Mouse (Mus musculus) spleen, postnatal 4 days (tissue): ENCODE measurements around the gene Traf6.
"Not testable (repeated sequence)": the region's sequence is repeated elsewhere in the genome, so short reads cannot be mapped to it uniquely, and the experiment has no call there.

ENCODE experiments used
- DNase-seq, 2 experiments: peaks; one replicate each; pipeline ENCODE4 v3.0.0; 2022; ENCODE audit warnings: low spot score in 2 of 2

Traf6 gene

DNA sequence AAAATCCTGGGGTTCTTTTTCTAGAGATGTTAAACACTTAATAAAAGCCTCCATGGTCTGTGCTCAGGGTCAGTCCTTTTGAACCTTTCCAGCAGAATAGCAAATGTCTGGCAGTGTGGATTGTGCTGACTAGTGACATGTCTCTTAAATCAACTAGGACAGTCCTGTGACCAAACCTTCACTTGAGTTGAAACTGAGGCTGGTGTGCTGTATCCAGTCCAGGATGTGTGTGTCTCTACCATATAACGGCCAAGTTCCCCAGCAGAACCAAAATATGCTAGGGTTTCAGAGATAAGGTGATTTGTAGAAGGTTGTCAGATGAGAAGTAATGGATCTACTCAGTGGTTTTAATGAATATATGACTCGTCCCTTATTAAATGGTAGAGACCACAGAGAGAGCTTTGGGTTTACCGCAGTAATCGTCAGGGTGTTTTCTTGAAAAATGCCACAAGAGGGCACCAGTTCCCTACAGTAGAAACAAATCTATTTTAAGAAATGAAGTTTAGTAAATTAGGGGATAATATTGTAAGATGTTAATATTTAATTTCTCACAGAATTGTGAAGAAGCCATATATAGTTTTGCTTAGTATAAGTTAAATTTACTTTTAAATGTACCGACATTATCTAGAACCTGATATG, 15.5 kb downstream of the Traf6 start:
- DNase-seq, result no peak

DNA sequence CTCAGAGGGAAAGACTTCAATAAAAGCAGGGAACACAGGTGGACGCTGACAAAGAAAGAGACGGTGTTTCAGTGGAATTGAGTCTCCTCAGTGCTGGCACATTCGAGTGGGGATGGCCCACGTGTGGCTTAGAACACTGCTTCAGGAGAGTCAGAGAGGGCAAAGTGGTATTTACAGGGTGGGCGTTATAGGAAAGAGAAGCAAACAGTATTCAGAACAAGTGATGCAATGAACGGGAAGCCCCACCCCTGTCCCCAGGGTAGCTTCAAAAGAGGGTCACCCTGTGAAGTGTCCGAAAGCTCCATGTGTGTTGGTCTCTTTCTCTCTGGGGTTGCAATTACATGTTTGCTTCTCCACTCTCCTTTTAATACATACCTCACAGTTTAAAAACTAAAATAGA, 17.4 kb downstream of the Traf6 start:
- no peak for DNase-seq

DNA sequence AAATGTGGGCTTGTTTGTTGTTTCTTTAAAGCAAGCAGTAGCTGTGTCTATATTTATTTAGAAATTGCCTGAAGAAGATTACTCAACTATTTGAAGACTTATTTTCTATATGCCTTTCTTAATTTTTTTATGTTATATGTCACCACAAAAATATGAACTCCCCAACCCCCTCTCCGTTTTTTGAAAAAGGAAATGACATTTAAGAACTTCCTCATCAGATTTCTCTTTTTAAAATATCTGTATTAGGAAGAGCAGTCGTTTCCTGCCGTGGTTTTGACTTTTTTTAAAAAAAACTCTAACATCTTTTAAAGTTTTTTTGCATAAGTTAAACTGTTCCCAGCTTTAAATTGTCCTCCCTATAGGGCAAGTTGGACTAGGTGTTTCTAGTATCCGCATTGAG, 21.1 kb downstream of the Traf6 start:
- DNase-seq, result no peak

DNA sequence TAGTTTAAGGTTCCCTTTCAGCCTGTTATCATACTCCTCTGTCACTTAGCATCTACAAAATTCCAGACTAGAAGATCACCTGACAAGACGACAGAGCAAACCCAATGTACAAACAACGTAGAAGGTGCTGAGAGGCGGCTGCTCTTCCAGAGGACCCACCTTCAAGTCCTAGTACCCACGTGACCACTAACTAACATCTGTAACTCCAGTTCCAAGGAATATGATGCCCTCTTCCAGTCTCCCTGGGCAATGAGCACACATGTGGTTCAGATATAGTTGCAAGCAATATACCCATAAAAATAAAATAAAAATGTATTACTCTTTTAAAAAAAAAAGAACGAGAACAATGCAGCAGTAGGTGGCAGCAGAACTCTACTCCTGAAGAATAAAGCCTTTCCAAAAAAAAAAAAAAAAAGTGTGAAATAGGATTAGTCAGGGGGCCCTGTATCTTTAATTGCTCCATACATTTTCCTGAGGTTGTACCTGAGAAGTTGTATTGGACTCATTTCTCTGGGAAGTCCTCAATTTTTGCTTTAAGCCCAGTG, 27.8 kb downstream of the Traf6 start:
- DNase-seq, result no peak

DNA sequence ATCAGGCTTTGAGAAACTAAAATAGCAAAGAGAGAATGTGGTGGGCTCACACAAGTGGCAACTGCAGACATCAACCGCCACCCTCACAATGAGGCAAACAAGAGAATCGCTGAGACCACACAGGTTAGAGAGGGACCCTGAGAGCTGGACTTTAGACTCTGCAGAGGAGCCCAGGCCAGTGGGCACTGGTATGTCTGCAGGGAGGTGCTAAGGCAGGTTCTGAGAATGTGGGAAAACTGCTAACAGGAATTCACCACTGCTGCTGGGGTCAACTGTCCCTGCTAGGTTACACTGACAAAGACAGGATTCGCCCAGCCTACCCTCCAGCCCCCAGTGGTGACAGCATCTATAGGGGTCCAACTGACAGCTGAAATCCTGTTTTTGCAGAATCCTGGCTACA, 33.4 kb downstream of the Traf6 start:
- no peak for DNase-seq

DNA sequence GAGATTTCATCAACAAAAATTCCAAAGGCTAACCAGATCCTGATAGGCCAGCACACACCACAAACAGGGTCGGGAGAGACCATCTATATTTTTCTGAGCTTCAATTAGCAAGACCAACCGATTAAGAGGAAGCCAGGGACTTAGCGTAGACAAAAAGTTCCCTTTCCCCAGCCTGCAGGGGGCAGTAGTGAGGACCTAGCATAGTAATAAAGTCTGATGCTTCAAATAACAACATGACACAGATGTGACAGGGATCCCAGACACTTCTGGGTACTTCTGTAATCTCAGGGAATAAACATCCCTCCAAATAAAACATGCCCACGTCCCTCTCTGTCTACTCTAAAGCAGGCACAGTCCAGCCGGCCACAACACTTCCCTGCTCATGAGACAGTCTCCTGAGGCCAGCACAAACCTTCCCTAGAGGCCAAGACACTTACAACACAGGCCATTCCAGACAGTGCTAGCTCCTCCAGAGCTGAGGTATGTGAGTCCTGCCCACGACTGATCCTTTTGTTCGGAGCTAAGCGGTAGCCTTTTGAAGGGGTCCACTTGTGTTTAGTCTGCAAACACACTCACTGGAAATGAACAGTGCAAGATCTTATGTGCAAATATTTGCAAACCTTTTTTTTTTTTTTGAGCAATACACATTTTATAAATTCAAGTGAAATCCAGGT, 37.6 kb downstream of the Traf6 start:
- peak; percentile 49 to 83 for DNase-seq

DNA sequence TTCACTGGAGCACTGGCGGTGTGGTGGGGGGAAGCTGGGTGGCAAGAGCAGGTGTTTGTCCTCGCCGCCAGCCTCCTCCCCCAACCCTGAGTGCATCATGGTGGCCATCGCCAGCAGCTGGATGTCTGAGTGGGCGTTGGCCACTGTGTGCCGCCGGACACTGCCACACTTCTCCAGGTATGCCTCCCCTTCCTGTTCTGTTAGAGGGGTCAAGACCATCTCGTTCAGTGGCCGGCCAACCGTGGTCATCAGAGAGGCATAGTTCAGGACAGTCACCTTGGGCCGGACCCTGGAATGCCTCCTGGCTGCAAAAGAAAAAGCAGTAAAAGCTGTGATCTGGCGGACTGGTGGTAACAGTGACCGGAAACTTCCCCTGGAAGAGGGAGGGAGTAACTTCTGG, 38.9 kb downstream of the Traf6 start:
- DNase-seq, result no peak

DNA sequence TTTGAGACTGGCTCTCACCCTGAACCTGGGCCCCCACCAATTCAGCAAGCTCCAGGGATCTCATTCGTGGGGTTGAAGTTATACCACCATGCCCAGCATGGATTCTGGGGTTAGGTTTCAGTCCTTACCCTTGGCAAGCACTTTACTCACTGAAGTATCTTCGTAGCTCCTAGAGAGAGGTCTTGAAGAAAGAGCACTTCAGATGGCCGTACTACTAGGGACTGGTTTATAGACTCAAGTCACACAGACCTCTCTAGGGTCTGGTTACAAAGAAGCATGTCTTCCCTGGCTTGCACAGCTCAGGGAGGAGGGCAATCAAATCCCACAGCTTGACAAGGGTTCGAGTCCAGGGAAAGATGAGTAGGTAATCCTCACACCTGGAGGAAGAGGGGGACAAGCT, 43.6 kb downstream of the Traf6 start:
- DNase-seq, result no peak

DNA sequence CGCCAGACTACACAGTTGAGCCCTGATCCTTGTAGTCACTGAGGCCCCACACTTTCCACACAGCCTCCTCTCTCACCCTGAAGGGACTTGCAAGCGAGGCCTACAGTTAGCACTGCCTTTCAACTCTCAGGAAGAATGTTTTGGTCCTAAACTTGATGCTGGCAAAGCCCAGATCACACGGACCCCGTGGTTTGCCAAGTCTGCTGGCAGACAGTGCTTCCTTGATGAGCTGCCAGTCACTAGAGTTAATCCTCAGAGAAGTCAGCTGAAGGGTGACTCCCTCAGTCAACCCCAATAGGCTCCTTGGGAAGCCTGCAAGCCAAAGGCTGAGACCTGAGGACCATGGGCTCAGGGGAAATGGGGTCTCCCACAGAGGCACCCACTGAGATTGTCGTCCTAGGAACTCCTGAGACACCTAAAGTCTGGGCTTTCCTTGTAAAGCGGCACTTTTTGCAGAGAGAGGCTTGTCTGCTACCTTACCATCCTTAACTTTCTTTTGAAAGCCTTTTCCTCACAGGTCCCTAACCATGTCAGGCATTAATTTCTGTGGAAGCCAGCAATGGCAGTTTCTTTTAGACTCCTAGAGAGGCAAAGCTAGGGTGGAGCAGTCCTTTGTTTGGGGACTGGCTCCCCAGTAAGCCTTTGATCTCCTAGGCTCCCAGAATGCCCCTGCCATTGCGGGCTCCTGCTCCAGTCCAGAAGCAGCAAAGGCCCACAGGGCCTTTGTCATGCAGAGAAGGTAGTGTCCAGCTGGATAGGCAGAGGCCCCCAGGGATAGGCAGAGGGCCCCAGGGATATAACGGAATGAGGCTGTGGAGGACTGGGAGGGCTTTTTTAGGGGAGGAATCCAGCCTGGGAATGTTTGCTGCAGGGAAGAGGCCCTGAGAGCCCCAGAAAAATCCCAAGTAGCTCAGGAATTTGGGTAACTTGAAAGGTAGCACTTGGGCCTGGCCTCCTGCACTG, 44.4 kb downstream of the Traf6 start:
- DNase-seq, result no peak

DNA sequence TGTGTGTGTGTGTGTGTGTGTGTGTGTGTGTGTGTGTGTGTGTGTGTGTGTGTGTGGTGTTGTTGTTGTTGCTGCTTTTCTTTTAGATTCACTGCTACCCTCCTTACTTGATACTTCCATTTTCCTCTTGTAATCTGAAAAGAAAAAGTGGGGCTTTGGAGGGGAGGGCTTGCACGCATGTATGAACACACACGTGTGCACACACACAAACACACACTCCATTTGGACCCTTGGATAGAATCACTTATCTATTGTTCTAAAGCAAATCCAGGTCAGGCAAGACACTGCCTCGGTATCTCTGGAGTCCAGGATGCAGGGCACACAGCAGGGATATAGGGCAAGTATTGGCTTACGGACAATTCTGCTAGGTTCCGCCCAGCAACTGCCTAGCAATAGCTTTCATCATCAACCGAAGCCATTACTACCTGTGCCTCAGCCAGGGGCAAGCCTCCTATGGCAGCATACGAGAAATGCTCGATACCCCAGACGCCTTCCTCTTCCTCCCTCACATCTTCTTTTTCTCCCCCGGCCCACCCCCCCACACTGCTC, 45.2 kb downstream of the Traf6 start:
- DNase-seq, result no peak

DNA sequence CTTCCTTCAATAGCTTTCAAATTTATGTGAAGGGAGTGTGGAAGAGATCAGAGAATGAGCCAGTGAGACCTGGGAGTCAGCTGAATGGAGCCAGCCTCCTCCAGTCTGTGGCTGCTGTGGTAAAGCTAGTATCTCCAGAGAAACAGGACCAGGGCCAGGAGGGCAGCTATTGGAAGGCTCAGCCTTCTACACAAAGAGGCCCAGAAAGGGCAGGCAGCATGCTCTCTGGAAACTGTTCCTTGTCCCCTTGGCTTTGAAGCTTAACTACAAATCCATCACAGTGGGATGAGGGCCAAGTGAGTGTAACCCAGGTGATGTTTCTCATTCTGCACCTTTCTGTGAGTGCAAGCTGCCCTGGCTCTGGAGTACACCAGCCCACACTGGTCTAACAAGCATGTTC, 49.6 kb downstream of the Traf6 start:
- no peak for DNase-seq

DNA sequence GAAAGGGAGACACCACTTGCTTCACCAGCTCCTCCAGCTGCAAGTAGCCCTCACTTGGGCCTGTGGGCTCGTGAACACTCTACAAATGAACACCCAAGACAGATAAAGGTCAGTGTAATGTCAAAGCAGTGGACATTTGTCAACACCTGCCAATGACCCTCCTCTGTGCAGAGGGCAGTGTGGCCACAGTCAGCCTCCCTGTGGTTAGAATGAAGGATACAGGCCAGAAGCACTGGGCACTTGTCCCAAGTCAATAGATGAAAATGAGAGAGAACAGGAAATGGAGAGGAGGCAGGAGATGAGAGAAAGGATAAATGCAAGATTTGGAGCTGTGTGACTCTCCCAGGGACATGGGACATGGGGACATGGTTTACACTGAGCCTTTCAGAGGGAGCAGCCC, 51.2 kb downstream of the Traf6 start:
- DNase-seq, result no peak

DNA sequence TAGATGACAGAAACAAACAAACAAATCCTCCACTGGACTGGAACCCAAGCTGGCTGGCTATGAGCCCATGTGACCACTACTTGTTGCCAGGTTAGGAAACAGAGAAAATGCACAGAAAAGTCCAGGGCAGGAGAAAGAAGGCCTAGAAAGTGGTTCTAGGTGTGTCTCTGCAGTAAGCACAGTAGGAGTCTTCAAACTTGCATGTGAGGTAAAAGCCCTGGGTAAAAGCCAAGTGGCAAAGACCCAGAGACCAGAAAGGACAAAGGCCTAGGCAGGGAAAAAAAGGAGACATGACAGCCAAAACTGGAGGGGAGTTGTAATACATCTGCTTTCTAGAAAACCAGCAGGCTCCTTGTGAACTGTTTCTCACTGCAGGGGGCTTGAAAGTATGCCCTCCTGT, 52.7 kb downstream of the Traf6 start:
- DNase-seq, result no peak

DNA sequence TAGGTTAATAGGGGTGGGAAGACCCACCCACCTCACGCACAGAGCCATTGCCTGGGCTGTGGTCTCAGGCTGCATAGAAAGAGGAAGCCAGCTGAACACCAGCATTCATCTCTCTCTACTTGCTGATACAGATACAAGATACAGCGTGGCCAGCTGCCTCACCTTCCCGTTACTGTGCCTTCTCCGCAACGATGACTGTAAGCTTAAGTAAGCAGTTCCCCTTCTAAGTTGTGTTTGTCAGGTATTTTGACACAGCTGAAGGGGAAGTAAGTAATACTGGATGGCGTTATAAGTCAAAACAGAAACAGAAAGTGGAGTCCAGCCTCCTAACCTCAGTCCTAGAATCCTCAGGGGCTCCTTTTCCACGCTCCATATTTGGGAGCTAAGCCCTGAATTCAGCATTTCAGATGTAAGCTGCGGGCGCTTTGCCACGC, 54.6 kb downstream of the Traf6 start:
- peak; percentile 44 to 67 for DNase-seq

DNA sequence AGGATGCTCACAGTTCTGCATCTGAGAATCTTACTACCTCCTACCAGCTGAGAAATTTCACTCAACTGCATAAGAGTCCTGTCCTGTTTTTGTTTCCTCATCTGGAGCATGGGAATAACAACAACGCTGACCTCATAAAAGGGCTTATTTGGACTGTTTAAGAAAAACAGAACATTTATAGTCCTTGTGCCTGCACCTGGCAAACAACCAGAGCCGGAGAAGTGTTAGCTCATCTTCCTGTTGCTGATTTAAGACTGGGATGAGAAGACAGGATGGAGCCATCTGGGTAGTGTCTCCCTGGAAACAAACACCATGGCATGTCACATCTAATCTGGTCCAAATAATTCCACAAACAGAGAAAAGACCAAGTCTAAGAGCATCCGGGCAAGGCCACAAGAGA, 55.3 kb downstream of the Traf6 start:
- no peak for DNase-seq

DNA sequence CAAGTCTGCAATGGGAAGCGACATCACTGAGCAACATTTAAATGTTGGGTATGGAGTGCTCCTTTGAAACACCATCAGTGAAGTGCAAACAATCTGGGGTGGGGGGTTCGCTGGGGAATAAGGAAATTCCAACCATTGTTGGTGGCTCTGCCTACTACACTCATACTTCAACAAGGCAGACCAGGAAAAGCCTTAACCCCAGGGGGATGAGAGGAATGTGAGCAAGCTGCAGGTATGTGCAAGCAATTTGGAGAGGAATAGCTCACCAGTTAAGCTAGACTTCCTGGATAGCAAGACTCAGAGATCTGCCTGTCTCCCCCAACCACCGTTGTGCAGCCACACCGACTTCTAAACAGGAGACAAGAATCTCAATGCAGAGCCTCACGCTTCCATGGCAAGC, 61.7 kb downstream of the Traf6 start:
- no peak for DNase-seq

DNA sequence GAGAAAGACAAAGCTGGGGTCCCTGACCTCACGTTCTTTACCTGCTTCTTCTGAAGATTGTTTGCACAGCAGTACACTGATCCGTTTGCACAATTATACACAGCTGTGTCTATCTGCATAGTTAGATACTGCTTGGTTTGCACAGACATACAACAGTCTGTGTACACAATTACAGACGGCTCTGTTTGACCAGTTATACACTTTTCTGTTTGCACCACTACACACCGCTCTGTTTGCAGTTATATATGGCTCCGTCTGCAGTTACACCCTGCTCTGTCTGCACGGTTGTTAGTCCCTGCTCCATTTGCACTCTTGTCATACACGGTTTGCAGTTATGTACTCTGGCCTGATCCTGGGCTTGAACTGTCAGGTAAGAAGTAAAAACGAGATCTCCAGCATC, 63.4 kb downstream of the Traf6 start:
- DNase-seq, result no peak

DNA sequence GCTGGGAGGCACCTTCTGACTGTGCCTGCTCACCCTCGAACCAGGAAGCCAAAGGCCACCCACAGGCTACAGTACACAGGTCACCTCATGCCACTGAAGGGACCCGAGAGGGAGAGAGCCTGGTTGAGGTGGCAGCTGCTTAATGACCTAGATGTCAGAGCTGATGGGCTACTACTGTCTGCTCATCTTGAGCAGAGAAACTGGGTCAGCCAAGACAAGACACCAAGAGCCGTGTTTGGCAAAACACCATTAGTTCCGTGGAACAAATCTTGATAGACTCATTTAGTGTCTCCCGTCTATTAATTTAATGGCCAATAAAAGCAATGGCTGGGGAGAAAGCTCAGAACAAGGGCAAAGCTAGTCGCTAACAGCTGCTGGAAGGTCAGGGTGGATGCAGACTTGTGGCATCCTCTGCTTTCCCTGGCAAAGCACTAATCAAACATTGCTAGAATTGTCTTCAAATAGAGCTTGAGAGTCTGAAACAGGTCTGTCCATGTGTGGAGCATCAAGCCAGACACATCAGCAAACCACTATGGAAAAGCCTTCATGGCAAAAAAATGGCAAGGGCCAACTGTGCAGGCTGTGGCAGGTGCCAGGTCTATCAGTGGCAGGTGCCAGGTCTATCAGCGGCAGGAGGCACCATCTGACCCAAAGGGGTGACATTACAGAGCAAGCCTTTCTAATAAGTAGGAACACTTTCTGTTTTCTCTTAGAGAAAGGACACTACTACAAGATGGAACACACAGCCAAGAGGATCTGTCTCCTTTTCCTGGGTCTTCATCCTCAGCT, 64.0 kb downstream of the Traf6 start:
- DNase-seq, result no peak

DNA sequence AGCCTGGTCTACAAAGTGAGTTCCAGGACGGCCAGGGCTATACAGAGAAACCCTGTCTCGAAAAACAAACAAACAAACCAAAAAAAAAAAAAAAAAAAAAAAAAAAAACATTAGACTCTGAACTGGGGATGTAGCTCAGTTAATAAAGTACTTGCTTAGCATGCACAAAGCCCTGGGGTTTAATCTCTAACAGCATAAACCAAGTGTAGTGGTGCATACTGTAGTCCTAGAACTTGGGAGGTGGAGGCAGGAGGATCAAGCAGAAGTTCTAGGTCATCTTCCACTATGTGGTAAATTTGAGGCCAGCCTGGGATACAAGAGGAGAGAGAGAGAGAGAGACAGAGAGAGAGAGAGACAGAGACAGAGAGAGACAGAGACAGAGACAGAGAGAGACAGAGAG, 67.4 kb downstream of the Traf6 start:
- not testable (repeated sequence) for DNase-seq

DNA sequence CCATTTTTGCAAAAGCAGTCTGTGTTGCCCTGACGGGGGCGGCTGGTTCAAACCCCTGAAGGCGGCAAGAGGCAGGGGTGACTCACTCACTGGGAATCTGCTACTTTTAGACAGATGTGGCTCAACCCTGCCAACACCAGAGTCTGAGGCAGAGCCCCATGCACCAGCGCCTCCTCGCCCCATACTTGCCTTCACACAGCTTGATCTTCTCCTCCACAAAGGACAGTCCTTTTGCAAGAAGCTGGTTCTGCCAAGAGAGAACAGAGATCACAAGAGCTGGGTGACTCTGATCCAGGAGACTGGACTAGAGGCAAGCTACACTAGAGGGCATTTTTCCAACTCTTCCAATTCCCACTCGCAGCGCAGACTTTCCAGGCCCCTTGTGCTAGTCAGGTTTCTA, 68.3 kb downstream of the Traf6 start:
- no peak for DNase-seq
